Mouse (Mus musculus) CH12.LX (cell line): ENCODE measurements around the gene Barx2. TPM values are rescaled to one million over a fixed set of nuclear protein-coding genes. Genes with fewer than 3 reads are reported as not detected.

Experiments
- DNase-seq: peaks from one replicate; pipeline ENCODE4 v3.0.0-alpha.2; 2013; ENCODE audit errors: extremely low read depth
- H3K27ac ChIP-seq: 2 replicates; pipeline ENCODE4 v1.5.1; 2012; ENCODE audit warnings: low read depth, mild to moderate bottlenecking, control low read depth, moderate library complexity; ENCODE audit not compliant: insufficient read depth
- H3K27me3 ChIP-seq: replicated peaks from 2 replicates; pipeline ENCODE3; 2012; ENCODE audit warnings: inconsistent platforms
- H3K36me3 ChIP-seq, 2 experiments: replicated peaks in 1 of 2; 2 replicates each; pipeline versions ENCODE3 to v1.6.1; 2012; ENCODE audit warnings: inconsistent platforms in 1 of 2, low read length in 1 of 2, mild to moderate bottlenecking in 1 of 2, mixed read lengths in 1 of 2, moderate library complexity in 1 of 2; ENCODE audit not compliant: control insufficient read depth in 1 of 2, insufficient read depth in 1 of 2
- H3K4me1 ChIP-seq, 2 experiments: 2 replicates each; pipeline ENCODE4 v1.6.1; 2012; ENCODE audit warnings: inconsistent platforms in 1 of 2, moderate library complexity in 1 of 2; ENCODE audit not compliant: insufficient read depth in 2 of 2, control insufficient read depth in 1 of 2
- H3K4me2 ChIP-seq: 2 replicates; pipeline ENCODE4 v1.6.1; 2012; ENCODE audit warnings: low read depth, mild to moderate bottlenecking, control low read depth; ENCODE audit not compliant: poor library complexity, insufficient read depth, severe bottlenecking
- H3K4me3 ChIP-seq, 3 experiments: fragments of 150-350 bp in 1 of 3; sonication (generic) in 1 of 3; replicated peaks in 1 of 3; 2 replicates each; pipeline versions ENCODE3 to v1.5.1; 2011 to 2012; ENCODE audit warnings: low read depth in 2 of 3, low read length in 2 of 3, mild to moderate bottlenecking in 2 of 3, moderate library complexity in 2 of 3, control low read depth in 1 of 3, improper control_type of control experiment in 1 of 3, inconsistent platforms in 1 of 3, mixed read lengths in 1 of 3; ENCODE audit not compliant: poor library complexity in 1 of 3
- H3K79me2 ChIP-seq: replicated peaks from 2 replicates; pipeline ENCODE4 v1.6.1; 2012; ENCODE audit warnings: mild to moderate bottlenecking, moderate library complexity; ENCODE audit not compliant: control insufficient read depth, poor library complexity, insufficient read depth, severe bottlenecking; ENCODE audit errors: extremely low read depth
- H3K9ac ChIP-seq: 2 replicates; pipeline ENCODE4 v1.6.1; 2012; ENCODE audit warnings: low read depth, mild to moderate bottlenecking, control low read depth, moderate library complexity; ENCODE audit not compliant: insufficient read depth
- H3K9me3 ChIP-seq: replicated peaks from 2 replicates; pipeline ENCODE3; 2012; ENCODE audit warnings: low read length, inconsistent platforms, mixed read lengths
- CTCF ChIP-seq, 2 experiments: IDR thresholded peaks in 1 of 2; conservative IDR thresholded peaks in 1 of 2; 2 replicates each; pipeline ENCODE4 v1.5.1; 2011 to 2012; ENCODE audit warnings: low read depth in 2 of 2, low read length in 2 of 2, improper control_type of control experiment in 1 of 2, inconsistent platforms in 1 of 2, mild to moderate bottlenecking in 1 of 2, moderate library complexity in 1 of 2
- MYC ChIP-seq: IDR thresholded peaks from 2 replicates; pipeline ENCODE4 v1.6.1; 2011; ENCODE audit warnings: low read depth, mild to moderate bottlenecking, improper control_type of control experiment, low read length
- NELFE ChIP-seq: IDR thresholded peaks from 2 replicates; pipeline ENCODE4 v1.6.1; 2011; ENCODE audit warnings: low read depth, low read length, improper control_type of control experiment
- PAX5 ChIP-seq: IDR thresholded peaks from 2 replicates; pipeline ENCODE4 v1.6.1; 2012; ENCODE audit warnings: low read length, inconsistent platforms, mixed read lengths
- POLR2AphosphoS2 ChIP-seq: IDR thresholded peaks from 2 replicates; pipeline ENCODE4 v1.6.1; 2011; ENCODE audit warnings: low read depth, low read length, improper control_type of control experiment
- RAD21 ChIP-seq: IDR thresholded peaks from 2 replicates; pipeline ENCODE4 v1.6.1; 2011; ENCODE audit warnings: low read depth, mild to moderate bottlenecking, low read length, improper control_type of control experiment, moderate library complexity
- SIN3A ChIP-seq: IDR thresholded peaks from 2 replicates; pipeline ENCODE4 v1.6.1; 2012; ENCODE audit warnings: low read length, improper control_type of control experiment, inconsistent platforms
- SMC3 ChIP-seq: IDR thresholded peaks from 2 replicates; pipeline ENCODE4 v1.6.1; 2011; ENCODE audit warnings: low read depth, low read length, improper control_type of control experiment
- UBTF ChIP-seq: IDR thresholded peaks from 2 replicates; pipeline ENCODE4 v1.6.1; 2012; ENCODE audit warnings: low read depth, mild to moderate bottlenecking, inconsistent platforms, low read length, improper control_type of control experiment, moderate library complexity
- ZKSCAN1 ChIP-seq: IDR thresholded peaks from 2 replicates; pipeline ENCODE4 v1.6.1; 2012; ENCODE audit warnings: low read depth, inconsistent platforms, low read length, improper control_type of control experiment, borderline replicate concordance
- ZNF384 ChIP-seq: IDR thresholded peaks from 2 replicates; pipeline ENCODE4 v1.6.1; 2012; ENCODE audit warnings: low read depth, low read length, improper control_type of control experiment, inconsistent platforms
- dilution Hi-C: fragments of 300-500 bp; cut with MboI; formaldehyde crosslinking; loops from 2 replicates; pipeline ENCODE4 v1.14.3; 2020; ENCODE audit warnings: low sequenced_read_pairs; ENCODE audit not compliant: extremely low pct_unique_long_range_greater_than_20kb, extremely low pct_ligation_motif_present
- in situ Hi-C: fragments of 300-500 bp; cut with MboI; formaldehyde crosslinking; loops from 3 replicates; pipeline ENCODE4 v1.14.3; 2019; ENCODE audit warnings: low sequenced_read_pairs, low pct_ligation_motif_present, low pct_unique_long_range_greater_than_20kb, mixed read lengths
- polyA plus RNA-seq: library from polyadenylated mRNA; unstranded; fragments of >175 nt; gene quantifications from 2 replicates; pipeline ENCODE4 v1.2.1, GENCODE M21; 2012; ENCODE audit warnings: low read depth; ENCODE audit not compliant: insufficient read length
- total RNA-seq, 2 experiments: library from RNA; depleted of rRNA; stranded (reverse); fragments of 300-350 nt in 1 of 2; fragments of >200 nt in 1 of 2; gene quantifications; 2 replicates each; pipeline ENCODE4 v1.2.3; 2012 to 2014

Barx2 gene
- total and polyA plus RNA-seq, 3 experiments, result not detected

DNA sequence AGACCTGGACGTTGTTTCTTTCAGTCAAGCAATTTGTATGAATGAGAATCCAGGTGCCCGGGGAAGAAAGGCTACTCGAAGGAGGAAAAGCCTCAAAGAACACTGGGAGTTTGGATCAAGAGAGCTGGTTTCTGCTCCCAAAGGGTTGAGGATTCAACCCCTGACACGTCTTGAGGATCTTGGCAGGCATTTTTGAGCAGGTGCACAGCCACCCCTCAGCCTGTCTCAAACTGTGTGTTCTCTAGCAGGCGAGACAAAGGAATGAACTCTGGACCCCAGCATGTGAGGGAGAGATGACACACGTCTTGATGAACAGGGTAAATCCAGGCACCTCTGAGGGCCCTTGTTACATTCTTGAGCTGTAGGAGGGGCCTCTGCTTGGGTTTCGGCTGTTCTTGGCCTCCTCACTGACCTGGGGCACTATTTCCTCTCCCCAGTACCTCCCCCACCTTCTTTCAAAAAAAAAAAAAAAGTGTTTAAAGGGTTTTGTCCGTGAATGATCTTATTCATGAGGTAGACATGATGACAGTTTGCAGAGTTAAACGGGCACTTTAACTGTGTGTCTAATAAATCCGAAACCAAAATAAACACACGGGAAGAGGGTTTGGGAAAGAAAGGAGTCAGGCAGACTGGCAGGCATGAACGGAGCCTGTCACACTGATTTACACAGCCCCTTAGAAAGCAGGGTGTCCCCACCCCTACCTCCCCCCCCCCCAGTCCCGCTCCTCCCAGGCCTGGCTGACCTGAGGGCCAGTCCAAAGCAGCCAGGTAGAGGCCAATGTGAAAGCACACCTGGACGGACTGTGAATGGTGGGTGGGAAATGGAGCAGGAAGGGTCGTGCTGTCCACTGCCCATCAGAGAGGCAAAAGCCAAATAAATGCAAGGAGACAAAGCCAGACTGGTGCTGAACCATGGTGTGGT is 73.9 kb downstream of the Barx2 start:
- dilution Hi-C loops, result no loop called here
- H3K36me3 ChIP-seq, result no peaks in the 10 kb centered on the region
- no peak overlapping the region for H3K4me3 ChIP-seq
- H3K79me2 ChIP-seq, result no peaks in the 10 kb centered on the region
- TF ChIP-seq UBTF (no peak), SMC3 (no peak), PAX5 (no peak)
- H3K4me1 ChIP-seq, result peaks cover 3 to 13% of the 10 kb centered on the region in 2 experiments; a peak in 3 of 4 replicates
- in situ Hi-C loops, result no loop called here
- no peak overlapping the region for H3K27ac ChIP-seq
- H3K4me2 ChIP-seq, result no peak overlapping the region
- H3K9me3 ChIP-seq, result no peaks in the 10 kb centered on the region
- DNase-seq, result no peak
- no peaks in the 10 kb centered on the region for H3K27me3 ChIP-seq
- no peak overlapping the region for H3K9ac ChIP-seq

DNA sequence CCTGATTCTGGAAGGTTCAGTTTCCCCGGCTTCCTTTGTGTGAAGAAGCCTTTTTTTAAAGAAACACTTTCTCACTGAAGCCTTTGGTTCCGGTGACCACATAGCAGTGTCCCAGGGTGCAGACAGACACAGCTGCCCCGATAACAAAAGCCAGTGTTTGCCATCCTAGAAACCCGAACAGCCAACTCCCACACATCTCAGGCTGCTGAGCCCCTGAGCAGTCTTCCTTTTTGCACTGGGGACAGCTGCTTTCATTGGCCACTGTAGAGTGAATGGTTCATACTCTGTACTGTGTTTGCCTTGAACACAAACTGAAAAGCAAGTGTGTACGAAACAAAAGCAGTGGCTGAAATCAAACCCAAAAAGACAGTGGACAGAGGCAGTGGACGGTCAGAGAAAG is 75.2 kb downstream of the Barx2 start:
- Histone ChIP-seq H3K36me3 (no peaks in the 10 kb centered on the region), H3K9me3 (no peaks in the 10 kb centered on the region), H3K4me1 (peaks cover 3 to 13% of the 10 kb centered on the region in 2 experiments; a peak in 3 of 4 replicates), H3K27ac (no peak overlapping the region), H3K9ac (no peak overlapping the region), H3K79me2 (no peaks in the 10 kb centered on the region), H3K4me2 (no peak overlapping the region), H3K4me3 (no peak overlapping the region), H3K27me3 (no peaks in the 10 kb centered on the region)
- dilution Hi-C loops (no loop called here), in situ Hi-C loops (no loop called here)
- no peak for DNase-seq
- TF ChIP-seq RAD21 (no peak), ZKSCAN1 (no peak), ZNF384 (no peak), MYC (no peak), SIN3A (no peak)

DNA sequence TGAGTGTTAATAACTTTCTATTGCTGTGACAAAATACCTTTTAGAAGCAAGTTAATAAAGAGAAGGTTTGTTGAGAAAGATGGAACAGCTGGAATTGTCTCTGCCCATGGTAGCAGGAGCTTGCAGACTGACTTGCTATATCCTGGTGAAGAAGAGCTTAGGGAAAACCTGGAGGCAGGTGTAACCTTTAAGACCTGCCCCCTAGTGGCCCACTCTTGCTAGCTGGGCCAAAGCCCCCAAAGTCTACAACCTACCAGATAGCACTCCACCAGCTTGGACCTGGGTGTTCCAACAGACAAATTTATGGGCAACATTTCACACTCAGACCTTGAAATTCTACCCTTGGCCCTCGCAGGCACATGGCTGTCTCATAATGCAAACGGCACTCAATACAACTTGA is 104.5 kb downstream of the Barx2 start:
- Histone ChIP-seq H3K9me3 (no peaks in the 10 kb centered on the region), H3K4me3 (no peak overlapping the region), H3K27me3 (no peaks in the 10 kb centered on the region), H3K4me2 (no peak overlapping the region), H3K9ac (no peak overlapping the region), H3K4me1 (no peaks in the 10 kb centered on the region), H3K27ac (no peak overlapping the region), H3K79me2 (no peaks in the 10 kb centered on the region), H3K36me3 (no peaks in the 10 kb centered on the region)
- DNase-seq, result peak; percentile 5
- dilution Hi-C loops (no loop called here), in situ Hi-C loops (no loop called here)
- TF ChIP-seq CTCF (conservative IDR thresholded peaks at IDR 0.05 in 1 of 2, IDR thresholded peaks at IDR 0.05 in 1 of 2; ENCODE audit: low read depth in 2 of 2, low read length in 2 of 2) (peak in 1 of 2 experiments; percentile 64; a peak in 3 of 4 replicates), RAD21 (peak; percentile 16), POLR2AphosphoS2 (no peak), NELFE (no peak), MYC (no peak), SMC3 (peak; percentile 62)
